Mouse (Mus musculus) cerebellum, postnatal 10 days (tissue): ENCODE results near the gene Ppp2r5b.

Experiments
- DNase-seq, 2 experiments: peaks; one replicate each; pipeline ENCODE4 v3.0.0; 2021; ENCODE audit warnings: mixed read lengths in 2 of 2

The Ppp2r5b gene

GRCm38 (mm10) chr19:6235084-6236052 is at the start of gene Ppp2r5b:
Gene Ppp2r5b (minus strand): TSS chr19:6235872.
- peak; percentile 98 for DNase-seq

GRCm38 (mm10) chr19:6285226-6285625 is 49.6 kb upstream of the Ppp2r5b start:
- DNase-seq, result no peak

DNA sequence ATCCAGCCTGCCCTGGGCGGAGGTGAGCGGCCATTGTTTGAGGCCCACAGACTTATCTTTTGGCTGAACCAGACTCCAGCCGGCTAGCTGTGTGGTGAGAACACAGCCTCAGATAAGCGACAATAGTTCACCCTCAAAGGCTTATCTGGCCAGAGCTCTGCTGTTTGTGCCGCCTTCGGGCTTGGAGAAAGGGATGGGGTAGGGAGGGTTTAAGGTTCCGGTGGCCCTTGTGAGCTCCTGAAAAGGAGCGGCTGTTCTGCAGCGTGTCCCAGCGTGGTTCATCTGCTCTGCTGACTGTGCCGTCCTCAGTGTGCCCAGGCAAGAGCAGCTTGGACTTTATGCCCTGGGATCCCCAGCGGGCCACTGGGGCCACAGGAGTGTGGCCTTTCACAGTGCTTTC is 48.8 kb upstream of the Ppp2r5b start:
- no peak for DNase-seq

- DNase-seq, result no peak
Observed at GRCm38 (mm10) chr19:6283001-6283400, 47.3 kb upstream of the Ppp2r5b start.

- DNase-seq, result no peak
Observed at GRCm38 (mm10) chr19:6281122-6282020, 45.7 kb upstream of the Ppp2r5b start.

DNA sequence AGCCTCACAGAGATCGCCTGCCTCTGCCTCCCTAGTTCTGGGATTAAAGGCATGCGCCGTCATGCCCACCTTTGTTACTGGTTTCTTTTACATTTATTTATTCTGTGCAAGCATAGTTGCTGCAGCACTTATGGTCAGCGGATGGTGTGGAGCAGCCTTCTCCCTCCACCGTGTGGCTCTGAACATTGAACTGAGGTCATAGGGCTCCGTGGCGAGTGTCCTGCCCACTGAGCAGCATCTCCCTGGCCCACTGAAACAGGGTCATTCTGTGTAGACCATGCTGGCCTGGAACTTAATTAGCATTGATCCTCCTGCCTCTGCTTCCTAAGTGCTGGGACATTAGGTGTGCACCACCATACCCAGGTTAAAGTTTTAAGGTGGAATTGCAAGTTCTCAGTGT is 44.9 kb upstream of the Ppp2r5b start:
- no peak for DNase-seq

DNA sequence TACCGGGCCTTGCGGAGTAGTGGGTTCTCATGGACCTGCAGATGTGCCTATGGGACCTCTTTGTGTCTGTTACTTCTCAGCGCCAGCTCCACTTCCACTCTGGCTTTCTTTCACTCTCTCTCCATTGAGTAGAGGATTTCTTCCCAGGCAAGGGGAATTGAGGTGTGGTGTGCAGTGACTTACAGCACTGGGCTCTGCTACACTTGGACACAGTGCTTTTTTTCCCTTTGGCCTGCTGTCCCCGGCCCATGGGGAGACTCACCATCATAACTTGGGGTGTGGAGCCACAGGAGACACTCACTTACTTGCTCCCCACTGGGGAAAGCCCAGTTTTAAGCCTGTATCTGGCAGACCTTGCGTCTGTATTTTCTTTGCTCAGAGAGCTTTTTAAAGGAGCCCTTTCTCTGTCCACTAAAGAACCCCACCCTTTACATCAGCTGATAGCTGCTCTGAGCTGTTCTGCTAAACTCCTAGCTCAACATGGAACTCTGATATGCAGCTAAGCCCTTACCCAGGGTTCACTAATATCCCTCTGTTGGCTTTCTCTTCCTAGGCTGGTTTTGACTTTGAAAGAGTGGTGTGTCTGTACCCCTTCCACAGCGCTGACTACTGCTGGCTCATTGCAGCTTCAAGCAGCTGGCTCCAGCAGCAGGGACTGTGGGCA is 43.9 kb upstream of the Ppp2r5b start:
- no peak for DNase-seq

DNA sequence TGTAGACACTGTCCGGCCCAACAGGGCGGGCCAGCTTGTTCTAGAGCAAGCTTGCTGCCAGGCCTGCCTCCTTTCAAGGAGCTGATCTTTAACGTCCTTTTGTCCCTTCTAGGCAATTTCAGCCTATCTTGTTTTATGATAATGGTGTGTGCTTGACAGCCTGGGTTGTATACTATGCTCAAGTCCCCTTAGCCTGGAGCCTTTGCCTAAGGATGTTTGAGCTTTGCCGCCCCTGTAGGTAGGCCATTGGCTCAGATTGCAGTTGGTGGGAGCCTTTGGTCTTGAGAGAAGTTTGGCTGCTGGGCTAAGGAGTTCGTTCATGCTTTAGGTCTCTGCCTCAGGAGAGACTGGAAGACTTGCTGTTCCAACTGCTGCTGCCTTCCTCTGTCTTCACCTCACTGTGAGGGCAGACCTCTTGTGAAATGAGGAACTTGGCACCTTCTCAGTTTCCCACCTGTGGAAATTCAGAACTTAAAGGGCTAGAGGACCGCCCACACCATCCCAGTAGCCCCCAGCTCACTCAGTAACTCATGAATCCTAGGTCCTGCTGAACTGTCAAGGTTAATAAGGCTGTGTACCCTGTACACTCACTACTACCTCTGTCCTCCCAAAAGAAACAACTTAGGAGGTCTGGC is 42.9 kb upstream of the Ppp2r5b start:
- no peak for DNase-seq

DNA sequence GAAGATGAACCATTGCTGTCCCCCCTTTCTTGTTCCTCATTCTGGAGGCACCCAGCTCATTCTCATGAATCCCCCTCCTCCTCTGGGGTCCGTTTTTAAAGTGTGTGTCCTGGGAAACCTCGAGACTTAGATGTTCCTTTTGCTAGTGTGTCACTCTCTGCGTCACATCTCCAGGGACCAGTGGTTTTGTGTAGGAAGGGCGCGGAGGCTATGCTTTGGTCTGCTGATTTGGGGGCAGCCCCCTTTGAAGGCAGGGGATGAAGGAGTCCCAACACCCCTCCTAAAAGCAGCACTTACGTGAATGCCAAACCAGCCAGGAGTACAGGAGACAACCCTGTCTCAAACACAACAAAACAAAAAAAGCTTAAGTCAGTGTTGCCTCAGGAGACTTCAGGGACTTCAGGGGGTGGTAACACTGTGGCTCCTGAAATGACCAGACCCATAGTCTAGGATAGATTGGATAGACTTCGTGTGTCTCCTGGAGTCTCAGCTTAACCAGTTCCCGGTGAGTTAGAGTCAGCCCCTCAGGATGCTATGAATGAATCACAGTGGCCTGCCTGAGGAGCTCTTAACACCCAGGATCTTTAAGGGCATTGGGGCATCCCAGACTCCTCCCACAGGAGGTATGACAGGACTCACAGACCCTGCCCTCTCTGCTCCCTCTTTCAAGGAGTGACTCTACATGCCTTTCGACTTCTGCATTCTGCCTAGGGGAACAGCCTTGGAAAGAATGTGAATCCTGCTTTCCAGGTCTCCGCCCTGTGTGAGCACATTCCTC is 42.2 kb upstream of the Ppp2r5b start:
- peak; percentile 41 to 45 for DNase-seq

- peak; percentile 99 for DNase-seq
Observed at GRCm38 (mm10) chr19:6276426-6277421, 41.1 kb upstream of the Ppp2r5b start, which contains the start of gene Ehd1. Gene Ehd1 (plus strand): TSS chr19:6276725.

- DNase-seq, result peak in 1 of 2 experiments; percentile 39
Observed at GRCm38 (mm10) chr19:6275740-6276389, 40.2 kb upstream of the Ppp2r5b start.

DNA sequence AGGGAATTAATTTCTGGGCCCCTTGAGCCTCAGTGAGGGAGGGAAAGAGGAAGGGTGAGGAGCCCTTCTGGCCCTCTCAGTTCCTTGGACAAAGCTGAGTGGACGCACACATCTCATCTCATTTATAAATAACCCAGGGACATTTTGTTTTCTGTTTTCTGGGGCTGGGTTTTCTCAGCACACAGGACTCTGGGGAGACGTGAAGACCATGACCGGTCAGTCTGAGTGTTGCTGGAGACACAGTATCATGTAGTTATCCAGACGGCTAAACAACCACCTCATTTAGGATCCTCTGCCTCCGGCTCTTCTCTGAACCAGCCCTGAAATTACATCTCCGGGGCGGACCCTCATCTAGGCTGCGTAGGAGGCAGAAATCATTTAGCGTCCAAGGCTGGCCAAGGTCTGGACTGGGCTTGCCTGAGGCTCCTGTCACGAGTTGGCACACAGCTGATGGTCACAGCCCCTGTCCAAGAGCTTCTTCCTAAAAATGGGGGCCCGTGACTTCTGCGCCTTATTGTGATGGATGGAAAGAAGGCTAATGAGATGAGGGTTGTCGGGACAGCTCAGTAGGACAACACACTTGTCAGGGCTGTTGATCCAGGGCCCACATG is 38.4 kb upstream of the Ppp2r5b start:
- peak; percentile 66 to 73 for DNase-seq

GRCm38 (mm10) chr19:6273592-6273991 is 37.9 kb upstream of the Ppp2r5b start:
- DNase-seq, result peak; percentile 54 to 61

DNA sequence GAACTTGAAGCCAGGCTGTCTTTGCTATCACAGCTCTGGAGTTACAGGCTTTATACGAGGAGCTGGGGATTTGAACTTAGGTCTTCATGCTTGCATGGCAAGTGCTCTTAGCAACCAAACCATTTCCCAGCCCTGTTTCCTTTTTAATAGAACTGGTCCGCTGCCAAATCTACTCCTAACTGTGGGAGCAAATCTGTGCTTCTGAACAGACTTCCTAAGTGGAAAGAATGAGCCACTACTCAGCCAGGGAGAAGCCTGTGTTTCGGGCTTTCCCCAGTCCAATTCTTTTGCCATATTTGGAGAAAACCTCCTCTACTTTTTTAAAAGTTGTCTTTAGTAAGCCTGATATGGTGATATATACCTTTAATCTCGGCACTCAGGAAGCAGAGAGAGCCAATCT is 37.1 kb upstream of the Ppp2r5b start:
- DNase-seq, result peak in 1 of 2 experiments; percentile 49

- DNase-seq, result no peak
Observed at GRCm38 (mm10) chr19:6272053-6272452, 36.4 kb upstream of the Ppp2r5b start.

DNA sequence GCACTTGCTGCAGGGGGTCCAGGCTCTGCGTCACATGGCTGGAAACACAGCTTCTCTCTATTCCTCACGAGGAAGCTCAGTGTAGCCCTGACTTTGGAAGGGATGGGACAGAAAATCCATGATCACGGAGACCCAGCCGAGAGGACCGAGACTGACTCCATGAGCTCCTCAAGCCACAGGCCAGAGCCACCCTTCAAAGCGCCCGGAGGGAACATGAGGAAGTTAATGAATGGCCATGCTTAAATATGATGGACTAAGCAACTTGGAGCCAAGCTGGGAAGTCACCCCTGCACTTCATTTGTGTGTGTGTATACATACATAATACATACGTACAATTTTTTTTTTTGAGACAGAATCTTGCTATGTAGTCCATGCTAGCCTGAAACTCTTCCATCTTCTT is 35.5 kb upstream of the Ppp2r5b start:
- no peak for DNase-seq

DNA sequence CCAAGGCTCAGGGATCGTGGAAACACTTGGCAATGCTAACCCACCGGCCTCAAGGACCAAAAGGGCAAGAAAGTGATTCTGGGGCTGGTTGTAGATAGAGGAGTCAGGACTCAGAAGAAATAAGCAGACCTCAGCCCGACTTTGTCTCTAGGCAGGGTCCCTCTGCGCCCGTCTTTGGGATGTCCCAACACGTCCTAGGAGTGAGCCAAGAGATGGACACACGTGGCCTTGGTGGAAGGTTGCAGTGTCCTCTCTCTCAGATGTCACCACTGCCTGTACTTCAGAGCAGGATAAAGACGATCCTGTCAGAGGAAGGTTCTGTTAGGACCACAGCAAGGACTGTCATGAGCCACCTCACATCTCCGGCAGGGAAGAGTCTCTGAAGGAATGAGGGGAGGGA is 35.0 kb upstream of the Ppp2r5b start:
- DNase-seq, result no peak

- DNase-seq, result no peak
Observed at GRCm38 (mm10) chr19:6269798-6270475, 34.3 kb upstream of the Ppp2r5b start.
